Mouse (Mus musculus) olfactory bulb, adult 2 months (tissue): ENCODE data around the gene Slc35b2.

ENCODE experiments used
- CTCF ChIP-seq: fragments of 200-500 bp; IDR thresholded peaks from 2 replicates; pipeline ENCODE4 v1.5.1; 2012; ENCODE audit warnings: low read depth, mild to moderate bottlenecking, low read length, moderate library complexity; ENCODE audit not compliant: insufficient read depth
- POLR2A ChIP-seq: fragments of 200-500 bp; IDR thresholded peaks from 2 replicates; pipeline ENCODE4 v1.6.1; 2012; ENCODE audit warnings: mild to moderate bottlenecking, low read depth, low read length, moderate library complexity; ENCODE audit not compliant: insufficient read depth

DNA sequence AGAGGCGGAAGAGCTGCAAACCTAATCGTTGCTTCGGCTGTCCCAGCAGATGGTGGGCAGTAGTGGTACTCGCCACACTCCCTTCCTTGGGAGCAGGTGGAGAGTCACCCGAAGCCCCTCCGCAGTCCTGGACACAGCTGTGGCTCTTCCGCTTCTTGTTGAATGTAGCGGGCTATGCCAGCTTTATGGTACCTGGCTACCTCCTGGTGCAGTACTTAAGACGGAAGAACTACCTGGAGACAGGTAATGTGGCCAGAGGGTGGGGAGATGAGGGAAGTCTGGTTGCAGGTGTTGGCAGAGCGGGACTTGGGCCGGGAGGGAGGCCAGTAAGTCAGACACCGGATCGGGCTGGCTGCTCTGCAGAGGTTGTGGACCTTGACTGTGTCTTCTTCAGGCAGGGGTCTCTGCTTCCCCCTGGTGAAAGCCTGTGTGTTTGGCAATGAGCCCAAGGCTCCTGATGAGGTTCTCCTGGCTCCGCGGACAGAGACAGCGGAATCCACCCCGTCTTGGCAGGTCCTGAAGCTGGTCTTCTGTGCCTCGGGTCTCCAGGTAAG lies 934 bp downstream of the Slc35b2 start:
- TF ChIP-seq POLR2A, result no peak
- TF ChIP-seq CTCF, result no peak
